Mouse (Mus musculus) telencephalon, adult 2 months (tissue): ENCODE measurements around the gene Gm5269.

Experiments used
- DNase-seq: peaks from one replicate; pipeline ENCODE4 v3.0.0-alpha.2; 2011; ENCODE audit warnings: low read depth, low spot score

The Gm5269 gene

DNA sequence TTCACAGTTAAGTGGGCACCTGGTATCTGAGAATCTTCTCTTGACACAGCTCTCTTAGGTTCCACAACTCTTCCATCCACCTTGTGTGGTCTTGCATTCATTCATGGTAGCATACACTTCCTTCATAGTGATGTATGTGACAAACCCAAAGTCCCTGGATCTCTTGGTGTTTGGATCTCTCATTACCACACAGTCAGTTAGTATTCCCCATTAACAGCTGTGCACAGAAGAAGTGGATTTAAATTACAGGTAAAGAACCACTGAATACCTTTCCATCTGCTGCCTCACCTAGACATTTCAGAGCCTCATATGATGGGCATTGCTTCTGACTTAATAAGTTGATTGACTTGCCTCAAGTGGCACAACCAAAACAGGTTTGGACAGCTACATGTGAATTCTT lies at the start of gene Gm5269:
Gene Gm5269 (minus strand): TSS at position 101 of the 400 bp plus-strand sequence.
- DNase-seq: no peak

GRCm38 (mm10) chr1:45931127-45931526 lies 41.1 kb upstream of the Gm5269 start:
- DNase-seq: no peak

GRCm38 (mm10) chr1:45926911-45927310 lies 36.8 kb upstream of the Gm5269 start:
- no peak for DNase-seq

- DNase-seq: no peak
These were observed 36.3 kb upstream of the Gm5269 start, which contains the start of gene Slc40a1 for GRCm38 (mm10) chr1:45926393-45926763. Gene Slc40a1, minus strand, starts transcription at chr1:45926523.

GRCm38 (mm10) chr1:45925500-45926392 lies 35.7 kb upstream of the Gm5269 start:
- peak; percentile 23 for DNase-seq

GRCm38 (mm10) chr1:45925131-45925499 lies 35.0 kb upstream of the Gm5269 start:
- DNase-seq: no peak

DNA sequence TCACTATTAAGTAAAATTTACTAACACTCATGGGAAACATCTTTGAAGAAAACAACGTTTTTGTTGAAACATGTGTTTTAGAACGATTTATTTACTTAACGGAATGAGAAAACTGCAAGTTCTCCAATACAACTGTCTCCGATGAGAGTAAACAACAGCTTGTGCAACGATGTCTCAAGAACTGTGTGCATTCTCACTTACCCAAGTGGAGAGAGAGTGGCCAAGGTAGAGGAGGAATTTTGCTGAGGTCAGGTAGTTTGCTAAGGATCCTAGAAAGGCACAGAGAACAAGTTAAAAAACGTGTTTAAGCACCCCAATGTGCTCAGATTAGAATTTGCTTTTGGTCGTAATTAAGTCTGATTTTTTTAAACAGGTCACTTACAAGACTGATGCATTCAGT lies 34.4 kb upstream of the Gm5269 start:
- no peak for DNase-seq

DNA sequence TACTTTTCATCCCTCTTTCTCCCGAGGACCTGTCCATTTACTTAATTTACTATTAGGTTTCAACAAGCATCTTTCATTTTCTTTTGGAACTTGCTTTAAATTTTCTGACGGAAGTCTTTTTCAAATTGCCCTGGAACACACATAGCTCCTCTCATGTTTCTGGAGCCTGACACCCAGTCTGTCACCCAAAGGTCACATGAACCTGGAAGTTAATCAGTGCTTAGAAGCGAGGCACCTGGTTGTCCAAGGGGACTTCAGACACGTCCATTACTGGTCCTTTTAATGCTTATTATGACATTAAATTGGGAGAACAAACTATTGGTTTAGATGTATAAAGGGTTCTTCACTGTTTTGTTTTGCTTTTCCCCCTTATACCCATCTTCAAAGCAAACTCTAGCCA lies 33.2 kb upstream of the Gm5269 start:
- no peak for DNase-seq

DNA sequence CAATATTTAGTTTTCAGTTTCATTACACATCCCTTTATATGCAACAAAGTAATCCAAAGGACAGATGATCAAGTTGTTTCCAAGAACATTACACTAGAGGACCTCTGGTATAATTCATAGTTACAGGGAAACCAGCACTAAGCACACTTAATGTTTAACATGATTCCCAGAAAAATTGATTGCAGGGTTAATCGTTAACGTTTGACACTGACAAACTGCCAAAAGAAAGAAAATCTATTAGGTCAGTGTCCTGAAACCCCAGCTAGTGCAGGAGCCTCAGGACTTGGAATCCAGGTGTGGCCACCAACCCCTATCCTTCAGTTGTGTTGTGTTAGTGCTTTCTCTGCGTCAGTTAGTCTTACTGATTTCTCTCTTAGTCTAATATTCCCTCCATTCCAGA lies 30.6 kb upstream of the Gm5269 start:
- no peak for DNase-seq

DNA sequence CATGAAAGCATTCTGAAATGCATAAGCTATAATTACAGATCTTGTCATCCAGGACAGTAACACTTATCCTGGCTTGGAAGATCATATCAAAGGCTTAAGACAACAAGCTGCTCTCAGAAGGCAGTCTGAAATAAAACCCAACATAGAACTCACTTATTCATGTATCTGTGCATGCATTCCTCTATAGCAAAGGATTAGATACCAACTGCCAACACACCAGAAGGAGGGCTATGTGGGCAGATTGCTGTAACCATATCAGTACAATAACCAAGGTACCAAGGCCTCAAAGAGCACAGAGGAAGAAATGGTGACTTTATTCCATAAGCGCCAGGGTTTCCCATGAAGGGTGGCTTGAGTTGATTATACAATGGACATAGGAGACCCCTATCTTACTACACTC lies 29.7 kb upstream of the Gm5269 start:
- DNase-seq: no peak

- DNase-seq: no peak
These were observed 27.2 kb upstream of the Gm5269 start for GRCm38 (mm10) chr1:45917136-45917803.

DNA sequence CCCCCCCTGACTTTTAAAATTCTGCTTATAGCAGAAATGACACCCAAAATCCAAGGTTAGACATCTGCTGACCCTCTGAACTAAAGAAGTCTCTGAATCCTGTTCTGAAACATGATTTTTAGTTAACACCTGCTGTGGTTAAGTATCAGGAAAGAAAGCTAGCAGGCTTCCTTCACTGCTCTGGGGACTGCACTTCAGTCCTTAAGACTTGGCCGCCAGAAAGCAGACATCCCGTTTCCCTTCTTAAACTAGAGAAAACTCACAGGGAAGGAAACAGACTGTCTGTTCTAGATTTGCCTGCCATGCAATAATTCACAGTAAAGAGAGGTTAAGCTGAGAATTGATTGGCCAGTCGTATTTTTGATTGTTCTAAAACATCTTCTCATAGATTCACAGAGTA lies 26.1 kb upstream of the Gm5269 start:
- no peak for DNase-seq

- no peak for DNase-seq
These were observed 24.2 kb upstream of the Gm5269 start for GRCm38 (mm10) chr1:45914236-45914635.

- DNase-seq: no peak
These were observed 15.2 kb upstream of the Gm5269 start for GRCm38 (mm10) chr1:45905107-45905821.

GRCm38 (mm10) chr1:45904161-45904560 lies 14.1 kb upstream of the Gm5269 start:
- DNase-seq: no peak

- DNase-seq: no peak
These were observed 8.0 kb upstream of the Gm5269 start for GRCm38 (mm10) chr1:45898044-45898443.

- no peak for DNase-seq
These were observed 4.3 kb upstream of the Gm5269 start for GRCm38 (mm10) chr1:45894168-45894912.

DNA sequence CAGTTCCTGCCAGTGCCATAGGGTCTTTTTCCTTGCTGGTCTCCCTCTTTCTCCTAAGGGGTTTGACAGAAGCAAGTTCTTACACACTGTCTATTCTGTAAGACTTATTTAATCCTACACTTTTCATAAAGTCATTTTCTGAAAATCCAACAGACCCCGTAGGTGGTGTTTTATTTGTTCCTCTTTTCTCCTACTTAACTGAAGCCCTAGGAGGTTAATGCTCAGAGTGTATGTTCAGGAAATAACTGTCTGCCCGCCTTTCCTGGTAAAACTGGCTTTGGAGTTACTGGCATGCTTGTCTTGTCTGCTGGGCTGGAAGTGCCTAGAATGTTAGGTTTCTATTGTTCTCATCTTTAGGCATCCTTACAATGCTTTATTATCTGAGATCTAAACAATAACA lies 1.9 kb upstream of the Gm5269 start:
- no peak for DNase-seq

DNA sequence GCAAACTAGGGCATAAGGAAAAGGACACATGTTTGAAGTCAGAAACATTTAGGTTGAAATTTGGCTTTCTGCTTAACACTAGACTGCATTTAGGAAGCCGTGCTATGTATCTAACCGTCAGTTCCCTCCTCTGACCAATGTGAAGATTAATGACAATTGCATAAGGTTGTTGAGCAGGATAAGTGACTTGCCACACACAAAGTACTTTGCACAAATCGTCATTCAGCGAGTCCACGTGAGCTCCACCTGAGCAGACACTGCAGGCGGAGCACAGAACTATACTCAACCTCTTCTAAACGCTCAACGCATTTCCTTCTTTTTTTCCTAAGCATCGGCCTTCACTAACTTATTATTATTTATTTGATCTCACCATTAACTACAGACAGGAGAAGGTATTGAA lies 3.3 kb downstream of the Gm5269 start:
- no peak for DNase-seq

DNA sequence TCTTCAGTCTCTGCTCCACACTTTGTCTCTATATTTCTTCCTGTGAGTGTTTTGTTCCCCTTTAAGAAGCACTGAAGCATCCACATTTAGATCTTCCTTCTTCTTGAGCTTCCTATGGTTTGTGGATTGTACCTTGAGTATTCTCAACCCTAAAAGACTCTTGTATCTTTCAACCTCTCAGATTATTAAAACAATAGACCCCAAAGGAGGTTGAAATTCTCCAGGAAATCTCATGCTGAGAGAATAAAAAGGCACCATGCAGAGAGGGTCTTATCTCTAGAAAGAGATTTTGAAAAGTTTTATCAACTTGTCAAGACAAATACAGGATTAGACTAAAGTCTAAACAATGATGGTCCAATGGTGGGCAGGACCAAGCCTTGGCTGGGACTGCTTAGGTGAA lies 6.7 kb downstream of the Gm5269 start:
- DNase-seq: no peak

- DNase-seq: no peak
These were observed 8.0 kb downstream of the Gm5269 start for GRCm38 (mm10) chr1:45882076-45882475.
